In genomic region chr7:133123999-133124700, GRCm38 (mm10) we compare ENCODE assay signal across 8 mouse cellular contexts. TPM values are rescaled to one million over a fixed set of nuclear protein-coding genes. Genes with fewer than 3 reads are reported as not detected.
DNase-seq lines count a peak whose midpoint lies in the region; ATAC-seq lines count a peak whose summit lies in the region.

Gene Ctbp2, minus strand, starts transcription at chr7:133124354.

- peaks cover 30% of the 10 kb centered on the region for H3K4me1 ChIP-seq in hindbrain, embryonic 15.5 days (replicated peaks)

- ATAC-seq in hindbrain, embryonic 15.5 days (ENCODE audit: low FRiP score, low read depth): peak; percentile 77

- no peaks in the 10 kb centered on the region for H3K36me3 ChIP-seq in hindbrain, embryonic 15.5 days

- DNase-seq in adipocyte (ENCODE audit: low spot score): peak; percentile 60
- DNase-seq in cerebellum, postnatal 4 days (ENCODE audit: low spot score in 2 of 2): peak; percentile 50 to 72
- DNase-seq in gastrocnemius, adult 8-10 months (ENCODE audit: low spot score in 2 of 2): peak; percentile 80 to 82
- DNase-seq in left cerebral cortex, adult 18-20 months (ENCODE audit: low spot score in 2 of 2): peak; percentile 37 to 47
- DNase-seq in lung, postnatal 36 days: peak; percentile 87
- peak; percentile 81 for DNase-seq in retina, embryonic 14.5 days (ENCODE audit: low spot score)
- peak; percentile 66 for DNase-seq in urinary bladder, postnatal 10 days (ENCODE audit: low spot score)

- H3K9ac ChIP-seq in hindbrain, embryonic 15.5 days: peak within 1 kb of the TSS; percentile 92

- under 1% methylated on average over 59 of the region's 59 CpGs for WGBS in hindbrain, embryonic 15.5 days

- no peaks in the 10 kb centered on the region for H3K27me3 ChIP-seq in hindbrain, embryonic 15.5 days

- H3K9me3 ChIP-seq in hindbrain, embryonic 15.5 days: no peaks in the 10 kb centered on the region; the same call in 1 of the 2 replicates

- H3K4me2 ChIP-seq in hindbrain, embryonic 15.5 days: peak within 1 kb of the TSS; percentile 99

- H3K4me3 ChIP-seq in hindbrain, embryonic 15.5 days: peak within 1 kb of the TSS; percentile 86

- peak within 1 kb of the TSS; percentile 95 for H3K27ac ChIP-seq in hindbrain, embryonic 15.5 days (replicated peaks)

RNA-seq across cellular contexts. Expression of gene Ctbp2, which starts in this region (rescaled TPM):
- 10 to 100 TPM; 15.9 to 19.6 (median 18.1) TPM for total RNA-seq in gastrocnemius, adult 8-10 months (2022)
- polyA plus RNA-seq in hindbrain, embryonic 15.5 days (2015; fragmentation: Nextera tagmentation; extraction: Ambion mirVana): 61.6 and 65.0 TPM in 2 replicates
- 10 to 100 TPM; 26.4 to 27.3 TPM for total RNA-seq in left cerebral cortex, adult 18-20 months (2021)

Comparison
In these comparisons a context has a peak if more than half of its experiments do, and no peak if none do; other contexts are left out.
1. Peak in every context shown above with its lines: DNase-seq, ATAC-seq, H3K4me3 ChIP-seq and H3K27ac ChIP-seq.